ENCODE assay signal across 8 mouse cellular contexts in the genomic region with DNA sequence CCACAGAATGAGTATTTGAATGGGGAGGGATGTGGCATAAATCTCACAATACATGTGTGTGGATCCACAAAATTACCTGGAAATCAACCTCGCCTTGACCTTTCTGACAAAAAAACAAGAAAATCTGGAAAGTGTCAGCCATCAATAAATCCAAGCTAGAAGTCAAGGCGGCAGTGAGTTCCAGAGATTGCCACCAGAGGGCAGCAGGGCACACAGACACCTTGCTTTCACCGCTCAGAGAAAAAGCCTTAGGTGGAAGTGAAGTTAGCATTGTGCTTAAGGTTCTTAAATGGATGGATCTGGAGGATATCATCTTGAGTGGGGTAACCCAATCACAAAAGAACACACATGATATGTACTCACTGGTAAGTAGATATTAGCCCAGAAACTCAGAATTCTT.
DNase-seq lines count a peak whose midpoint lies in the region; ATAC-seq and TF ChIP-seq lines count a peak whose summit lies in the region.
"Had no signal": no experiment of that assay in that cellular context is flagged by ENCODE, and none has a peak within 500 bp of the region (broad histone marks: within the 10 kb centered on the region; RNA-seq: fewer than 3 reads in every experiment).

No protein-coding gene starts in this region.

- ATAC-seq in forebrain, embryonic 16.5 days = peak; percentile 45; the same call in 1 of the 2 replicates
- ATAC-seq in lung, embryonic 14.5 days (ENCODE audit: insufficient read depth) = no peak

- TF ChIP-seq CTCF in ES-Bruce4 (IDR thresholded peaks at IDR 0.05; ENCODE audit: low read depth, low read length) = peak; percentile 92
- TF ChIP-seq CTCF in lung, embryonic 14.5 days (IDR thresholded peaks at IDR 0.05; ENCODE audit: low read depth) = peak; percentile 90

- no peak overlapping the region for H3K4me2 ChIP-seq in forebrain, embryonic 16.5 days (ENCODE audit: low read length)
- no peak overlapping the region for H3K4me2 ChIP-seq in lung, embryonic 14.5 days
- H3K4me2 ChIP-seq: liver, embryonic 15.5 days had no signal

- no peak overlapping the region for H3K27ac ChIP-seq in ES-Bruce4 (ENCODE audit: insufficient read depth, low read length)
- no peak overlapping the region for H3K27ac ChIP-seq in forebrain, embryonic 16.5 days (ENCODE audit: low read length)
- no peak overlapping the region for H3K27ac ChIP-seq in lung, embryonic 14.5 days (ENCODE audit: low read depth)
- H3K27ac ChIP-seq: liver, embryonic 15.5 days had no signal

- H3K4me3 ChIP-seq in ES-Bruce4 (ENCODE audit: low read depth, low read length) = no peak overlapping the region
- no peak overlapping the region for H3K4me3 ChIP-seq in forebrain, embryonic 16.5 days (replicated peaks; ENCODE audit: low read length)
- no peak overlapping the region for H3K4me3 ChIP-seq in lung, embryonic 14.5 days (ENCODE audit: low read depth, low read length)
- H3K4me3 ChIP-seq: liver, embryonic 15.5 days had no signal

- WGBS in forebrain, embryonic 16.5 days = 10% methylated on average over 3 of the region's 3 CpGs
- 9% methylated on average over 3 of the region's 3 CpGs for WGBS in large intestine, adult 2 months
- WGBS in lung, embryonic 14.5 days = 8% methylated on average over 3 of the region's 3 CpGs

- H3K9me3 ChIP-seq in ES-Bruce4 (replicated peaks; ENCODE audit: control insufficient read depth, insufficient read depth, low read length, poor library complexity, severe bottlenecking) = no peaks in the 10 kb centered on the region
- H3K9me3 ChIP-seq in forebrain, embryonic 16.5 days (ENCODE audit: control insufficient read depth, low read length) = no peaks in the 10 kb centered on the region
- no peaks in the 10 kb centered on the region for H3K9me3 ChIP-seq in lung, embryonic 14.5 days (ENCODE audit: low read depth, low read length)
- H3K9me3 ChIP-seq: liver, embryonic 15.5 days had no signal

- TF ChIP-seq EP300 in ES-Bruce4 (IDR thresholded peaks at IDR 0.05; ENCODE audit: insufficient read depth, low read depth, low read length) = no peak

- DNase-seq in B cell, adult 2 months = peak; percentile 63 to 65
- DNase-seq in c-Kit-positive CD71-negative TER-119-negative erythroid progenitor cells, embryonic 14.5 days (ENCODE audit: low read depth) = peak; percentile 43
- peak; percentile 53 for DNase-seq in large intestine, adult 2 months (ENCODE audit: low read depth, low spot score)
- peak; percentile 79 for DNase-seq in lung, embryonic 14.5 days
- peak; percentile 76 for DNase-seq in right cerebral cortex, postnatal 4 days

- H3K27me3 ChIP-seq in ES-Bruce4 (ENCODE audit: control insufficient read depth, insufficient read depth, low read length, poor library complexity, severe bottlenecking) = no peaks in the 10 kb centered on the region; the same call in 1 of the 2 replicates
- H3K27me3 ChIP-seq in forebrain, embryonic 16.5 days (replicated peaks; ENCODE audit: control insufficient read depth, insufficient read depth, low read length) = no peaks in the 10 kb centered on the region
- H3K27me3 ChIP-seq in lung, embryonic 14.5 days (ENCODE audit: insufficient read depth, low read length) = no peaks in the 10 kb centered on the region
- H3K27me3 ChIP-seq: liver, embryonic 15.5 days had no signal

- no peaks in the 10 kb centered on the region for H3K4me1 ChIP-seq in ES-Bruce4 (ENCODE audit: control insufficient read depth, insufficient read depth, low read length)
- no peaks in the 10 kb centered on the region for H3K4me1 ChIP-seq in forebrain, embryonic 16.5 days (replicated peaks; ENCODE audit: control insufficient read depth, insufficient read depth, low read length)
- no peaks in the 10 kb centered on the region for H3K4me1 ChIP-seq in lung, embryonic 14.5 days (ENCODE audit: insufficient read depth)
- H3K4me1 ChIP-seq: liver, embryonic 15.5 days had no signal

- no peak overlapping the region for H3K9ac ChIP-seq in ES-Bruce4 (ENCODE audit: low read depth, poor library complexity, severe bottlenecking)
- H3K9ac ChIP-seq in forebrain, embryonic 16.5 days (replicated peaks; ENCODE audit: low read depth, low read length) = no peak overlapping the region
- H3K9ac ChIP-seq in lung, embryonic 14.5 days = no peak overlapping the region
- H3K9ac ChIP-seq: liver, embryonic 15.5 days had no signal

- TF ChIP-seq POLR2A in ES-Bruce4 (IDR thresholded peaks at IDR 0.05; ENCODE audit: insufficient read depth, low read length) = no peak

- no peaks in the 10 kb centered on the region for H3K36me3 ChIP-seq in ES-Bruce4 (ENCODE audit: control insufficient read depth, insufficient read depth, low read length, poor library complexity, severe bottlenecking)
- H3K36me3 ChIP-seq in forebrain, embryonic 16.5 days (ENCODE audit: control insufficient read depth, insufficient read depth) = no peaks in the 10 kb centered on the region
- H3K36me3 ChIP-seq in lung, embryonic 14.5 days (ENCODE audit: insufficient read depth) = no peaks in the 10 kb centered on the region
- H3K36me3 ChIP-seq: liver, embryonic 15.5 days had no signal
